ENCODE assay signal across 13 mouse cellular contexts in the genomic region with DNA sequence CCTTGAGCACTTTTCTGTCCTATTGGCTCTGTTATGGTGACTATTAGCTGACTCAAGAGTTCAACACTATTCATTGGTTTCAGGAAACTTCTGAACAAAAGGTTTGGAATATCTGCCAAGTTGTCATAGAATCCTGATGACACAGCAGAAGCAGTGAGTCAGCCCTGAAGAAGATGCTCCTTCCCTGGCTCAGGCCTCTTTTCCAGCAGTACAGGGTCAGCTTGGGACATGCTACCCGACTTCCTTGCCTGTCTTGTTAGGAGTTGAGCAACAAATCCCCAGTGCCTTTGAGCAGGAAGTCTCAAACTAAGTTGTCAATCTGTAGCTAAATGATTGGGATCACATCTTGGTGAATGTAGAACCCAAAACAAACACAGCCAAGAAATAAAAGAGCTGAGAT. TPM values are rescaled to one million over a fixed set of nuclear protein-coding genes. Genes with fewer than 3 reads are reported as not detected.
DNase-seq lines count a peak whose midpoint lies in the region; ATAC-seq and TF ChIP-seq lines count a peak whose summit lies in the region.
"Had no signal": no experiment of that assay in that cellular context is flagged by ENCODE, and none has a peak within 500 bp of the region (broad histone marks: within the 10 kb centered on the region; RNA-seq: fewer than 3 reads in every experiment).

No protein-coding gene starts in this region.

- peak; percentile 92 for DNase-seq in heart, adult 11 months
- no peak for DNase-seq in heart, postnatal 4 days
- DNase-seq in 3134 (ENCODE audit: extremely low read depth, insufficient read length, low spot score), result peak; percentile 47
- peak; percentile 58 for DNase-seq in NIH3T3 (ENCODE audit: low read depth)
- no peak for DNase-seq in layer of hippocampus, adult 2 months (ENCODE audit: low spot score in 2 of 2)
- DNase-seq in right cerebral cortex, postnatal 4 days, result no peak
- DNase-seq: left cerebral cortex, postnatal 4 days; lung, postnatal 14 days; thymus, adult 18-20 months had no signal

- peaks cover 2% of the 10 kb centered on the region; the same call in 1 of the 2 replicates for H3K4me1 ChIP-seq in embryonic fibroblast, embryonic 13.5 days (ENCODE audit: control insufficient read depth, insufficient read depth, low read length)

- no peak for TF ChIP-seq CTCF in embryonic fibroblast, embryonic 13.5 days (IDR thresholded peaks at IDR 0.05; ENCODE audit: borderline replicate concordance, insufficient read depth, low read length)
- TF ChIP-seq CTCF in layer of hippocampus, adult 2 months (conservative IDR thresholded peaks at IDR 0.05), result no peak

- no peak for ATAC-seq in monocyte, adult 5-6 weeks (replicated peaks; ENCODE audit: insufficient number of reproducible peaks, low FRiP score, low TSS enrichment, poor library complexity, severe bottlenecking)
- ATAC-seq: inflammation-experienced regulatory T-cells, adult 6 months had no signal

- peak overlapping the region; percentile 63 for H3K27ac ChIP-seq in embryonic fibroblast, embryonic 13.5 days (ENCODE audit: insufficient read depth, low read length)
- no peak overlapping the region for H3K27ac ChIP-seq in layer of hippocampus, adult 2 months
- H3K27ac ChIP-seq: liver, embryonic 14.5 days had no signal

- no peak overlapping the region for H3K4me3 ChIP-seq in embryonic fibroblast, embryonic 13.5 days (ENCODE audit: insufficient read depth, low read length)
- no peak overlapping the region for H3K4me3 ChIP-seq in layer of hippocampus, adult 2 months

- TF ChIP-seq POLR2A in embryonic fibroblast, embryonic 13.5 days (IDR thresholded peaks at IDR 0.05; ENCODE audit: low read depth, low read length), result no peak

RNA-seq across cellular contexts. Expression of a gene that starts 56.6 kb away (rescaled TPM):
- 1 to 10 TPM; 7.8 to 8.0 TPM for total RNA-seq in heart, postnatal 4 days (2021)
- 8.6 and 8.9 TPM in 2 replicates for polyA plus RNA-seq in embryonic fibroblast, embryonic 13.5 days (2011; ENCODE audit: insufficient read length, low read depth, missing spikeins)
- 29.5 to 32.1 TPM (median 30.3 TPM) in 3 replicates for total RNA-seq in monocyte, adult 5-6 weeks (2017)
- 10 to 100 TPM; 30.9 to 33.0 TPM for total RNA-seq in layer of hippocampus, adult 2 months (2021)

Comparison
In these comparisons a context has a peak if more than half of its experiments do, and no peak if none do; other contexts are left out.
1. DNase-seq: peak in heart, adult 11 months (single experiment), 3134 (single experiment) and NIH3T3 (single experiment); none in heart, postnatal 4 days (single experiment), layer of hippocampus, adult 2 months (0 of 2) and right cerebral cortex, postnatal 4 days (single experiment).